Mouse (Mus musculus) cortical plate, adult 2 months (tissue): ENCODE measurements around the gene Asprv1.

Experiments
- CTCF ChIP-seq: fragments of 200-500 bp; IDR thresholded peaks from 2 replicates; pipeline ENCODE4 v1.5.1; 2011; ENCODE audit warnings: mild to moderate bottlenecking, control low read depth, low read length; ENCODE audit not compliant: insufficient read depth; ENCODE audit errors: extremely low read depth
- POLR2A ChIP-seq: fragments of 200-500 bp; IDR thresholded peaks from 2 replicates; pipeline ENCODE4 v1.6.1; 2011; ENCODE audit warnings: mild to moderate bottlenecking, low read length, control low read depth; ENCODE audit not compliant: insufficient read depth; ENCODE audit errors: extremely low read depth

GRCm38 (mm10) chr6:86595865-86596440 lies 32.0 kb upstream of the Asprv1 start:
- TF ChIP-seq CTCF = no peak
- TF ChIP-seq POLR2A = no peak
